Mouse (Mus musculus) C2C12 (cell line): ENCODE results near the gene Moap1.

Source experiments
- CEBPB ChIP-seq: IDR thresholded peaks from one replicate; pipeline ENCODE4 v1.6.1; 2011; ENCODE audit warnings: low read depth, mild to moderate bottlenecking, control low read depth, moderate library complexity
- CTCF ChIP-seq: IDR thresholded peaks from one replicate; pipeline ENCODE4 v1.5.1; 2011; ENCODE audit not compliant: control insufficient read depth, insufficient read depth, insufficient read length
- MAX ChIP-seq: IDR thresholded peaks from one replicate; pipeline ENCODE4 v1.6.1; 2011; ENCODE audit warnings: mild to moderate bottlenecking, control low read depth
- MYOD1 ChIP-seq: IDR thresholded peaks from one replicate; pipeline ENCODE4 v1.6.1; 2011; ENCODE audit warnings: low read depth; ENCODE audit not compliant: control insufficient read depth, insufficient read length
- MYOG ChIP-seq: IDR thresholded peaks from one replicate; pipeline ENCODE4 v1.6.1; 2011; ENCODE audit not compliant: control insufficient read depth, insufficient read length; ENCODE audit errors: extremely low read depth
- USF1 ChIP-seq: IDR thresholded peaks from one replicate; pipeline ENCODE4 v1.6.1; 2011; ENCODE audit warnings: low read depth, mild to moderate bottlenecking, control low read depth, moderate library complexity

DNA sequence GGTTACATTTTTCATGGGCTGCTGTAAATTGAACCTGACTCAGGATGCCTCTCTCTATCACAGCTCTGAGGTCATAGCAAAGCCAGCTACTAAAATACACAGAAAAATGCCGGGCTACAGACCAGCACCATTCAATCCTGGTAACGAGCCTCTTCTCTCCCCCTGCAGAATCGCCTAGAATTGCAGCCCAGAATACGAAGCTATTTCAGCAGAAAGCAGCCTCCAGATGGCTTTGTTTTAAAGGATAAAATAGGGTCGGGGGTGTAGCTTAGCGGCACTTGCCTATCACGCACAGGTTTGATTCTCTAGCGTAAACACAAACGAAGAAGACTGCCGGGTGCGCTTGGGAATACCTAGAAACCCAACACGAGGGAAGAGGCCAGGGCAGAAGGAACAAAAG, 43.0 kb downstream of the Moap1 start:
- no peak for TF ChIP-seq CTCF
- no peak for TF ChIP-seq MAX
- no peak for TF ChIP-seq MYOD1
- TF ChIP-seq CEBPB, result no peak
- no peak for TF ChIP-seq USF1
- no peak for TF ChIP-seq MYOG
